Mouse (Mus musculus): ENCODE results near the gene Prrg1.
"Not testable (repeated sequence)": the region's sequence is repeated elsewhere in the genome, so short reads cannot be mapped to it uniquely, and the experiment has no call there.

Gene Prrg1

DNA sequence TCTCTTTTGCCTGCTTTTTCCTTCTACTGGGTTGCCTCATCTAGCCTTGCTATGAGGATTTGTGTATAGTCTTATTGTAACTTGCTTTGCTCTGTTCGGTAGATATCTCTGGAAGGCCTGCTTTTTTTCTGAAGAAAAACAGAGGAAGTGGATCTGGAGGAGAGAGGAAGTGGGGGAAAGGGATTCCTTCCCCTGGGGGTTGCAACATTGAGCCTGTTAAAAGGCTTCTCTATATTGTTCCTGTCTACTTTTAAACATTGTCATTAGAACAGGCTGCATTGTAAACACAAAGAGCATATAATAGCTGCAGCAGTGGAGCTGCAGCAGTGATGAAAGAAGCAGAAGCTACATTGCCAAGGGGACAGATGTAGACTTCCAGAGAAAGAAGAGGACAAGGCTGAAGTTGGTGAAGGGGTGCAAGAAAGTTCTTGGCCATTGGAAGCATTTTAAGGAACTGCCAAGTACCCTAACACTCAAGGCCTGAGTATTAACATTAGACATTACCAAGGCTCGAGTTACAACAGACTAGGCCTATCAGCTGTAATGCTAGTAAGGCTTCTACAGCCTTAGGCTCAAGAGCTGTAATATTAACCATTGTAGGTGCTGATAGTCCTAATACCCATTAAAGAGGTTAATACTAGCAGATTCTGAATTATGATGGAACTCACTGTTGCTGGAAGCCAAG, 44.9 kb downstream of the Prrg1 start:
- Histone ChIP-seq H3K27me3 (ENCODE audit: insufficient read depth, low read length) (no peaks in the 10 kb centered on the region), H3K36me3 (ENCODE audit: insufficient read depth, low read length) (no peaks in the 10 kb centered on the region), H3K4me3 (replicated peaks; ENCODE audit: low read length) (no peak overlapping the region), H3K4me1 (replicated peaks; ENCODE audit: low read depth, low read length) (no peaks in the 10 kb centered on the region), H3K9me3 (ENCODE audit: low read length) (no peaks in the 10 kb centered on the region)
- no peak for TF ChIP-seq CTCF (conservative IDR thresholded peaks at IDR 0.05; ENCODE audit: low read length)
- no peak for TF ChIP-seq NANOG (IDR thresholded peaks at IDR 0.05; ENCODE audit: borderline replicate concordance, low read length)
- no peak for TF ChIP-seq POU5F1 (IDR thresholded peaks at IDR 0.05; ENCODE audit: borderline replicate concordance, low read length)

DNA sequence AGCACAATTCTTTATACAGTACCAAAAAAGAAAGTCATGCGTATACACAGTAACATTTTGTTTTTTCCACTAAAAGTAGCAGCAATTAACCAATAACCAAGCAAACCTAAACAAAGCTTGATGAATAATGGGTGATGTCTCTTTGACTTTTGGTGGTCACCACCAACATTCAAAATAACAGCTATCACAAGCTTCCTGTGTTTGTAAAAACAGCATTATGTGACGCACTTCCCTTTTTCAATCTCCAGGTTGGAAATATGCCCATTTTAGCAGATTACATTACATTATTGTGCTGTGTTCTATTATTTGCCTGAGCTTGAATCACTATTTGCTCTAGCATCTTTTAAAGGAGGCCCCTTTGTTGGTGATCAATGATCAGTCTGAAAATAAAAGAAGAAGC, 65.4 kb downstream of the Prrg1 start:
- TF ChIP-seq CTCF (conservative IDR thresholded peaks at IDR 0.05; ENCODE audit: low read length) (no peak), NANOG (IDR thresholded peaks at IDR 0.05; ENCODE audit: borderline replicate concordance, low read length) (no peak), POU5F1 (IDR thresholded peaks at IDR 0.05; ENCODE audit: borderline replicate concordance, low read length) (no peak)
- Histone ChIP-seq H3K4me1 (replicated peaks; ENCODE audit: low read depth, low read length) (no peaks in the 10 kb centered on the region), H3K27me3 (ENCODE audit: insufficient read depth, low read length) (no peaks in the 10 kb centered on the region), H3K36me3 (ENCODE audit: insufficient read depth, low read length) (no peaks in the 10 kb centered on the region), H3K9me3 (ENCODE audit: low read length) (no peaks in the 10 kb centered on the region), H3K4me3 (replicated peaks; ENCODE audit: low read length) (no peak overlapping the region)

DNA sequence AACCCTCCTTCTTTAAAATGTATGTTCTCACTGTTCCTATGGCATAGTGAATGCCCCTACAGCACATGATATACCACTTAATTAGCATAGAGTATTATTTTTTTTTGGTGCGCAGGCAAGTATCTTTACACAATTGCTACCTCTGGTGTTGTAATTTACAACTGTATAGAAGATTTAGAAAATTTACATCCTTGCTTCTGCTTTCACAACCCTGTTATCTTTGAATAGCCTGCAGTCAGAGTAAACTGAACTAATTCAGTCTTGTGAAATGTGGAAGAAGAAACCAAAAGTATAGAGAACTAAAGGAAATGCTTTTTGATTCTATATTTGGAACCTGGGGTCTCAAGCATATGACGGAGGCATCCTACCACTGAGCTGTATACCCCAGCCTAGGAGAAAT, 100.7 kb downstream of the Prrg1 start:
- no peak for TF ChIP-seq CTCF (conservative IDR thresholded peaks at IDR 0.05; ENCODE audit: low read length)
- no peak for TF ChIP-seq NANOG (IDR thresholded peaks at IDR 0.05; ENCODE audit: borderline replicate concordance, low read length)
- no peak for TF ChIP-seq POU5F1 (IDR thresholded peaks at IDR 0.05; ENCODE audit: borderline replicate concordance, low read length)

DNA sequence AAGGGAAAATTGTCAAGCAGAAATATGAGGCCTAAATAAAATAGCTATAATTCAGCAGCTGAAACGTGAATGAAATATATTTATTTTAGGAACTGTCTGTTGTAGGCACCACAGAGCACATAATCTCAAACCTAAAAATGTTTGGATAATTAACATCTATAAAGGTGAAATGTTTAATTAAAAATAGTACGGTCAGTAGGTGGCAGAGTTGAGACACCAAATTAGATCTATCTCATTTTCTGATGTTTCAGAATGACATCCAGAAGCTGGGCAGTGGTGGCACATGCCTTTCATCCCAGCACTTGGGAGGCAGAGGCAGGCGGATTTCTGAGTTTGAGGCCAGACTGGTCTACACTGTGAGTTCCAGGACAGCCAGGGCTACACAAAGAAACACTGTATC, 104.0 kb downstream of the Prrg1 start:
- H3K27me3 ChIP-seq (ENCODE audit: insufficient read depth, low read length), result no peaks in the 10 kb centered on the region

More for the DNA sequence above, 100.7 kb downstream of the Prrg1 start:
- no peaks in the 10 kb centered on the region for H3K27me3 ChIP-seq (ENCODE audit: insufficient read depth, low read length)
- no peaks in the 10 kb centered on the region for H3K36me3 ChIP-seq (ENCODE audit: insufficient read depth, low read length)
- no peak overlapping the region for H3K4me3 ChIP-seq (replicated peaks; ENCODE audit: low read length)
- no peaks in the 10 kb centered on the region for H3K4me1 ChIP-seq (replicated peaks; ENCODE audit: low read depth, low read length)
- H3K9me3 ChIP-seq (ENCODE audit: low read length), result no peaks in the 10 kb centered on the region

DNA sequence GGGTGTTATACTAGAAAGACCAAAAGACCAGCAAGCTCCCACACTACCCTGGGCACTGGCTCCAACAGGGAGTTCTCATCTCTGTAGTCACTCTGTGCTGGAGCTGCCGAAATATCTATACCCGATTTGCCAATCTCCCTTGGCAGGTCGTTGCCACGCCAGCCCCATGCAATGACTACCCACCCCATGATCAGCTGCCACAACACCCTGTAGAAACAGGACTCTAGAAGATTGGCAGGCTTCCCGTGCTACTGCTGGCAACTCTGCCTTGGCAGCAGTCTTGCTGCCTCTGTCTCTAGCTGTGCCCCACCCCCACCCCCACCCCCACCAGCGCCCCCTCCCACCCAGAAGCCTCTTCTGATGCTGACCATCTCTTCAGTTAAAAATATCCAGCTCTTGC, 149.3 kb downstream of the Prrg1 start:
- Histone ChIP-seq H3K27me3 (ENCODE audit: insufficient read depth, low read length) (no peaks in the 10 kb centered on the region), H3K9me3 (ENCODE audit: low read length) (no peaks in the 10 kb centered on the region), H3K4me1 (replicated peaks; ENCODE audit: low read depth, low read length) (no peaks in the 10 kb centered on the region), H3K36me3 (ENCODE audit: insufficient read depth, low read length) (no peaks in the 10 kb centered on the region), H3K4me3 (replicated peaks; ENCODE audit: low read length) (no peak overlapping the region)
- TF ChIP-seq POU5F1 (IDR thresholded peaks at IDR 0.05; ENCODE audit: borderline replicate concordance, low read length), result no peak
- TF ChIP-seq CTCF (conservative IDR thresholded peaks at IDR 0.05; ENCODE audit: low read length), result no peak
- no peak for TF ChIP-seq NANOG (IDR thresholded peaks at IDR 0.05; ENCODE audit: borderline replicate concordance, low read length)

More for the DNA sequence above, 104.0 kb downstream of the Prrg1 start:
- Histone ChIP-seq H3K9me3 (ENCODE audit: low read length) (no peaks in the 10 kb centered on the region), H3K4me1 (replicated peaks; ENCODE audit: low read depth, low read length) (no peaks in the 10 kb centered on the region), H3K36me3 (ENCODE audit: insufficient read depth, low read length) (no peaks in the 10 kb centered on the region), H3K4me3 (replicated peaks; ENCODE audit: low read length) (no peak overlapping the region)
- TF ChIP-seq CTCF (conservative IDR thresholded peaks at IDR 0.05; ENCODE audit: low read length) (no peak), NANOG (IDR thresholded peaks at IDR 0.05; ENCODE audit: borderline replicate concordance, low read length) (no peak), POU5F1 (IDR thresholded peaks at IDR 0.05; ENCODE audit: borderline replicate concordance, low read length) (no peak)

DNA sequence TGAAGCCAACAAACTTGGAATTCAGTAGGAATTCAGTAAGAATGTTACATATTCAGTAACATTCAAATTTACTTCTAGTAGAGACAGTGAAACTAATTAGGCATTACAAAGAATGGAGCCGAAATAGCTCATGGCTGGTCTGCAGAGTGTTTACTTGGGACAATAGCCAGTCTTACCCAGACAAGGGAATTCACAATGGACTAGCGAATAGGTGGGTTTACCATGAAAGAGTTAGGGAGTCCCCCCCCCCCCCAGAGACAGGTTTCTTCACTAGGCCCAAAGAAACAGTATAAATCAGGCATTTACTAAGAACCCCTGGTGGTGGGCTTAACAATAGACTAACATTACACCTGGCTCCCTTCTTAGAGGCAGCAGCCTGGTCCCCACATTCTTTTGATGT, 180.3 kb downstream of the Prrg1 start:
- not testable (repeated sequence) for H3K36me3 ChIP-seq (ENCODE audit: insufficient read depth, low read length); H3K4me3 ChIP-seq (replicated peaks; ENCODE audit: low read length); H3K27me3 ChIP-seq (ENCODE audit: insufficient read depth, low read length); H3K9me3 ChIP-seq (ENCODE audit: low read length); H3K4me1 ChIP-seq (replicated peaks; ENCODE audit: low read depth, low read length)

All from E14TG2a.4 (cell line).